Mouse (Mus musculus) kidney, embryonic 15.5 days (tissue): ENCODE results near the gene Fa2h. TPM values are rescaled to one million over a fixed set of nuclear protein-coding genes. Genes with fewer than 3 reads are reported as not detected.
"Not testable (repeated sequence)": the region's sequence is repeated elsewhere in the genome, so short reads cannot be mapped to it uniquely, and the experiment has no call there.

ENCODE experiments used
- ATAC-seq: fragments of 200-750 bp; cut with Nextera tagmentation; replicated peaks from 2 replicates; pipeline ENCODE4 v1.8.0; 2017; ENCODE audit warnings: moderate TSS enrichment; ENCODE audit not compliant: low FRiP score
- H3K27ac ChIP-seq: fragments of 300-500 bp; sonication (generic); 2 replicates; pipeline ENCODE4 v1.5.1; 2015; ENCODE audit warnings: mild to moderate bottlenecking, inconsistent platforms
- H3K27me3 ChIP-seq: fragments of 300-500 bp; sonication (generic); 2 replicates; pipeline ENCODE4 v1.6.1; 2015; ENCODE audit warnings: inconsistent platforms
- H3K36me3 ChIP-seq: fragments of 300-500 bp; sonication (generic); 2 replicates; pipeline ENCODE4 v1.6.1; 2015; ENCODE audit warnings: inconsistent platforms
- H3K4me1 ChIP-seq: fragments of 300-500 bp; sonication (generic); 2 replicates; pipeline ENCODE4 v1.6.1; 2015; ENCODE audit warnings: inconsistent platforms
- H3K4me2 ChIP-seq: fragments of 300-500 bp; sonication (generic); 2 replicates; pipeline ENCODE4 v1.6.1; 2015; ENCODE audit warnings: moderate library complexity, mild to moderate bottlenecking, inconsistent platforms
- H3K4me3 ChIP-seq: fragments of 300-500 bp; sonication (generic); replicated peaks from 2 replicates; pipeline ENCODE4 v1.5.1; 2015; ENCODE audit warnings: mild to moderate bottlenecking, inconsistent platforms
- H3K9ac ChIP-seq: fragments of 300-500 bp; sonication (generic); 2 replicates; pipeline ENCODE4 v1.6.1; 2015; ENCODE audit warnings: mild to moderate bottlenecking, inconsistent platforms
- H3K9me3 ChIP-seq: fragments of 300-500 bp; sonication (generic); replicated peaks from 2 replicates; pipeline ENCODE4 v1.6.1; 2016; ENCODE audit warnings: inconsistent platforms
- WGBS: fragments of 180-500 bp; shearing (Covaris S2); methylation state at CpG from one replicate; pipeline ENCODE4 v1.1.7; 2015; ENCODE audit warnings: mixed read lengths; 5-methylcytosine and 5-hydroxymethylcytosine counted together
- polyA plus RNA-seq: library from polyadenylated mRNA; unstranded; fragments of >200 nt; fragmentation: Nextera tagmentation; extraction: Ambion mirVana; gene quantifications from 2 replicates; pipeline ENCODE4 v1.2.1, GENCODE M21; 2015

Gene Fa2h
- polyA plus RNA-seq, 1 experiment from 2014 or later = 1.0 TPM

GRCm38 (mm10) chr8:111353497-111353896 lies 40.1 kb downstream of the Fa2h start:
- ATAC-seq = no peak
- H3K9ac ChIP-seq = no peak overlapping the region
- 87% methylated on average over 9 of the region's 9 CpGs for WGBS
- H3K36me3 ChIP-seq = no peaks in the 10 kb centered on the region
- H3K9me3 ChIP-seq = no peaks in the 10 kb centered on the region
- no peak overlapping the region for H3K4me3 ChIP-seq
- H3K27ac ChIP-seq = no peak overlapping the region
- H3K4me2 ChIP-seq = no peak overlapping the region
- H3K4me1 ChIP-seq = no peaks in the 10 kb centered on the region
- H3K27me3 ChIP-seq = no peaks in the 10 kb centered on the region; the same call in 1 of the 2 replicates

GRCm38 (mm10) chr8:111352289-111352688 lies 41.3 kb downstream of the Fa2h start:
- no peak overlapping the region for H3K9ac ChIP-seq
- 90% methylated on average over 5 of the region's 5 CpGs for WGBS
- no peaks in the 10 kb centered on the region for H3K4me1 ChIP-seq
- no peak for ATAC-seq
- H3K27ac ChIP-seq = no peak overlapping the region
- H3K4me3 ChIP-seq = no peak overlapping the region
- H3K9me3 ChIP-seq = no peaks in the 10 kb centered on the region
- no peaks in the 10 kb centered on the region; the same call in 1 of the 2 replicates for H3K27me3 ChIP-seq
- H3K4me2 ChIP-seq = no peak overlapping the region
- no peaks in the 10 kb centered on the region for H3K36me3 ChIP-seq

- Histone ChIP-seq H3K36me3 (no peaks in the 10 kb centered on the region), H3K9me3 (no peaks in the 10 kb centered on the region), H3K4me3 (no peak overlapping the region), H3K4me1 (no peaks in the 10 kb centered on the region), H3K9ac (no peak overlapping the region), H3K4me2 (no peak overlapping the region), H3K27ac (no peak overlapping the region), H3K27me3 (no peaks in the 10 kb centered on the region)
- no peak for ATAC-seq
- WGBS = 85% methylated on average over 6 of the region's 6 CpGs
These were observed 43.0 kb downstream of the Fa2h start for GRCm38 (mm10) chr8:111350577-111350976.

GRCm38 (mm10) chr8:111343225-111343624 lies 50.4 kb downstream of the Fa2h start:
- ATAC-seq = no peak
- Histone ChIP-seq H3K4me3 (no peak overlapping the region), H3K27ac (no peak overlapping the region), H3K9me3 (no peaks in the 10 kb centered on the region), H3K9ac (no peak overlapping the region), H3K27me3 (0 out of 2 replicates have a peak, but pooled peaks cover 2% of the 10 kb centered on the region), H3K4me2 (no peak overlapping the region), H3K36me3 (no peaks in the 10 kb centered on the region), H3K4me1 (peaks cover 3% of the 10 kb centered on the region)
- 12% methylated on average over 5 of the region's 5 CpGs for WGBS

GRCm38 (mm10) chr8:111340186-111340585 lies 53.4 kb downstream of the Fa2h start:
- no peak overlapping the region for H3K9ac ChIP-seq
- no peak overlapping the region for H3K4me3 ChIP-seq
- ATAC-seq = no peak
- H3K4me1 ChIP-seq = peaks cover 12% of the 10 kb centered on the region
- no peaks in the 10 kb centered on the region for H3K36me3 ChIP-seq
- H3K9me3 ChIP-seq = no peaks in the 10 kb centered on the region
- WGBS = 70% methylated on average over 3 of the region's 3 CpGs
- H3K27me3 ChIP-seq = 0 out of 2 replicates have a peak, but pooled peaks cover 2% of the 10 kb centered on the region
- no peak overlapping the region for H3K4me2 ChIP-seq
- H3K27ac ChIP-seq = no peak overlapping the region

- WGBS = 42% methylated on average over 12 of the region's 12 CpGs
- no peaks in the 10 kb centered on the region for H3K9me3 ChIP-seq
- H3K27ac ChIP-seq = no peak overlapping the region
- peak overlapping the region; percentile 52 for H3K4me3 ChIP-seq
- no peak for ATAC-seq
- H3K27me3 ChIP-seq = 0 out of 2 replicates have a peak, but pooled peaks cover 2% of the 10 kb centered on the region
- peak overlapping the region; percentile 92 for H3K4me2 ChIP-seq
- peaks cover 12% of the 10 kb centered on the region for H3K4me1 ChIP-seq
- H3K36me3 ChIP-seq = no peaks in the 10 kb centered on the region
- 0 out of 2 replicates have a peak overlapping the region, but pooled peaks have one; percentile 44 for H3K9ac ChIP-seq
These were observed 55.0 kb downstream of the Fa2h start for GRCm38 (mm10) chr8:111338370-111339208.

- H3K4me2 ChIP-seq = peak within 1 kb of the TSS; percentile 92
- H3K27ac ChIP-seq = 0 out of 2 replicates have a peak within 1 kb of the TSS, but pooled peaks have one; percentile 9
- H3K4me3 ChIP-seq = peak within 1 kb of the TSS; percentile 52
- no peaks in the 10 kb centered on the region for H3K36me3 ChIP-seq
- H3K9me3 ChIP-seq = no peaks in the 10 kb centered on the region
- H3K27me3 ChIP-seq = 0 out of 2 replicates have a peak, but pooled peaks cover 2% of the 10 kb centered on the region
- 0 out of 2 replicates have a peak, but pooled peaks have one; percentile 33 for ATAC-seq
- under 1% methylated on average over 29 of the region's 29 CpGs for WGBS
- H3K9ac ChIP-seq = peak within 1 kb of the TSS; percentile 44; the same call in 1 of the 2 replicates
- peaks cover 12% of the 10 kb centered on the region for H3K4me1 ChIP-seq
These were observed 55.7 kb downstream of the Fa2h start, which contains the start of gene Mlkl for GRCm38 (mm10) chr8:111337890-111338347. Gene Mlkl (minus strand): TSS chr8:111338177.

GRCm38 (mm10) chr8:111337311-111337889 lies 56.2 kb downstream of the Fa2h start:
- H3K9me3 ChIP-seq = no peaks in the 10 kb centered on the region
- no peaks in the 10 kb centered on the region for H3K36me3 ChIP-seq
- WGBS = 21% methylated on average over 17 of the region's 17 CpGs
- peaks cover 12% of the 10 kb centered on the region for H3K4me1 ChIP-seq
- peak overlapping the region; percentile 52 for H3K4me3 ChIP-seq
- 0 out of 2 replicates have a peak, but pooled peaks cover 2% of the 10 kb centered on the region for H3K27me3 ChIP-seq
- H3K4me2 ChIP-seq = peak overlapping the region; percentile 92
- no peak overlapping the region for H3K27ac ChIP-seq
- H3K9ac ChIP-seq = peak overlapping the region; percentile 44; the same call in 1 of the 2 replicates
- no peak for ATAC-seq

GRCm38 (mm10) chr8:111336692-111337091 lies 56.9 kb downstream of the Fa2h start:
- Histone ChIP-seq H3K9me3 (no peaks in the 10 kb centered on the region), H3K27me3 (0 out of 2 replicates have a peak, but pooled peaks cover 2% of the 10 kb centered on the region), H3K9ac (no peak overlapping the region), H3K36me3 (no peaks in the 10 kb centered on the region), H3K4me1 (peaks cover 12% of the 10 kb centered on the region), H3K27ac (no peak overlapping the region), H3K4me2 (no peak overlapping the region), H3K4me3 (no peak overlapping the region)
- no peak for ATAC-seq
- 85% methylated on average over 4 of the region's 4 CpGs for WGBS

- Histone ChIP-seq H3K27ac (no peak overlapping the region), H3K9me3 (no peaks in the 10 kb centered on the region), H3K9ac (no peak overlapping the region), H3K27me3 (no peaks in the 10 kb centered on the region), H3K4me2 (no peak overlapping the region), H3K4me3 (no peak overlapping the region), H3K4me1 (no peaks in the 10 kb centered on the region), H3K36me3 (no peaks in the 10 kb centered on the region)
- 83% methylated on average over 6 of the region's 6 CpGs for WGBS
- ATAC-seq = no peak
These were observed 68.3 kb downstream of the Fa2h start for GRCm38 (mm10) chr8:111325222-111325790.

GRCm38 (mm10) chr8:111314729-111315128 lies 78.9 kb downstream of the Fa2h start:
- H3K9ac ChIP-seq = no peak overlapping the region
- WGBS = 83% methylated on average over 12 of the region's 12 CpGs
- H3K36me3 ChIP-seq = no peaks in the 10 kb centered on the region
- no peak overlapping the region for H3K4me3 ChIP-seq
- no peak overlapping the region for H3K4me2 ChIP-seq
- no peak for ATAC-seq
- no peak overlapping the region for H3K27ac ChIP-seq
- H3K9me3 ChIP-seq = no peaks in the 10 kb centered on the region
- no peaks in the 10 kb centered on the region for H3K4me1 ChIP-seq
- H3K27me3 ChIP-seq = no peaks in the 10 kb centered on the region

- H3K4me3 ChIP-seq, H3K4me1 ChIP-seq, H3K27me3 ChIP-seq, H3K9me3 ChIP-seq, H3K27ac ChIP-seq, H3K9ac ChIP-seq, ATAC-seq, H3K36me3 ChIP-seq, H3K4me2 ChIP-seq: not testable (repeated sequence)
- 93% methylated on average over 6 of the region's 6 CpGs for WGBS
These were observed 79.7 kb downstream of the Fa2h start for GRCm38 (mm10) chr8:111313961-111314360.
